Mouse (Mus musculus) gastrocnemius, postnatal 36 days (tissue): ENCODE measurements around the gene Nup210l. TPM values are rescaled to one million over a fixed set of nuclear protein-coding genes. Genes with fewer than 3 reads are reported as not detected.
"Not testable (repeated sequence)": the region's sequence is repeated elsewhere in the genome, so short reads cannot be mapped to it uniquely, and the experiment has no call there.

Experiments
- DNase-seq, 2 experiments: peaks; one replicate each; pipeline ENCODE4 v3.0.0; 2022
- intact Hi-C: fragments of 180-260 bp; cut with DNase I; formaldehyde crosslinking; loops from one replicate; pipeline ENCODE4 v1.15.1; 2025
- total RNA-seq, 2 experiments: library from RNA; stranded (reverse); gene quantifications; 2 replicates each; pipeline ENCODE4 v1.2.3; 2021

Gene Nup210l
- total RNA-seq, 2 experiments from 2014 or later: 0.05 TPM; not detected in 1

DNA sequence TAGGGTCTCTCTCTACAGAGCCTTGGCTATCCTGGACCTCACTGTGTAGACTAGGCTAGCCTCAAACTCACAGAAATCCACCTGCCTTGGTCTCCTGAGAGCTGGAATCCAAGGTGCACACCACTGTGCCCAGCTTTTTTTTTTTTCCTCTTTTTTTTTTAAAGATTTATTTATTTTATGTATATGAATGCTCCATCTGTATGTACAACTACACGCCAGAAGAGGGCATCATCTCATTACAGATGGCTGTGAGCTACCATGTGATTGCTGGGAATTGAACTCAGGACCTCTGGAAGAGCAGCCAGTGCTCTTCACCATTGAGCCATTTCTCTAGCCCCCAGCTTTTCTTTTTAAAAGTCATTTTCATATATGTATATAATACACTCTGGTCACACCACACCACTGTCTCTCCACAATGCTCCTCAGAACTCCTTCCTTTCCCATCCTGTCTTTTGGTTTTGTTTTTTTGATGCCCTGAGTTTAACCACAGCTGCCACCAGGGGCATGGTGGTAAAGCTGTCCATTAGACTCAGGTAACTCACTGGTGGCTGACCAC lies 112.0 kb downstream of the Nup210l start:
- intact Hi-C loops: no loop called here
- DNase-seq: no peak

DNA sequence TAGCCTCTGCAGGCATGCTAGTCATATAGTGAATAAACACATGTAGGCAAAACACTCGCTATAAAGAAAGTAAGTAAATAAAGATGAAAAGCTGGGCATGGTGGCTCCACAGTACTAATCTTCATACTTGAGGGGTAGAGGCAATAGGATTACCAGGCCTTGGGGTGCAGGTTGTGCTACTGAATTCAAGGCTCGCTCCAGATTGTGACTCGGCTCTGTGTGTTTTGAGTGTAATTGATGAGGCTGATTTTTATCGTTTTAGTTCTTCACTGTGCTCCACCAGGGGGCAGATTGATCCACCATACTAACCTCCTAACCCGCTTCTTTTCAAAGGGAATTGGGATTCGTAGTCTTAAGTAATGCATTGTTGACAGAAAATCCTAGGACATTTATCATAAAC lies 116.2 kb downstream of the Nup210l start:
- DNase-seq: peak in 1 of 2 experiments; percentile 13
- intact Hi-C loops: loop anchor here (1.0 to 5.0 kb wide), 3 partner anchors 45 to 247 kb away; partner anchors contain the start of genes Dennd4b and Npr1

DNA sequence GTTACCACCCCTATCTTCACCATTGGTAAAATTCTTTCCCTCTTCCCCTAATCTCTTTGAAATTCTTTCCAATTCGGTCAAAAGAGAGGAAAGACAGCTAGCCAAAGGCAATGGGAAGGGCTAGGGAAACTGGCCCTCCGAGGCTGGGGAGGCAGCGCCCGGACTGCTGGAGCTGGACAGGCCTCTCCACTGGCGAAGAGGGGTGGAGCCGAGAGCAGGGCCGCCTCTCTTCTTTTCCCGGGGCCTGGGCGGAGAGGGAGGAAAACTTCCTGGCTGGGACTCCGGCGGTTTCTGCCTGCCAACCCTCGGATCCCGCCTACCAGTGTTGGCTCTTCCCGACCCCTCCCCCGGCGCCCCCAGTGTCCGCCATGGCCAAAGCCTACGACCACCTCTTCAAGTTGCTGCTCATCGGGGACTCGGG lies 116.6 kb downstream of the Nup210l start:
- intact Hi-C loops: loop anchor here (1.0 to 5.0 kb wide), 3 partner anchors 44 to 247 kb away; partner anchors contain the start of genes Dennd4b and Npr1
- peak; percentile 74 to 78 for DNase-seq

DNA sequence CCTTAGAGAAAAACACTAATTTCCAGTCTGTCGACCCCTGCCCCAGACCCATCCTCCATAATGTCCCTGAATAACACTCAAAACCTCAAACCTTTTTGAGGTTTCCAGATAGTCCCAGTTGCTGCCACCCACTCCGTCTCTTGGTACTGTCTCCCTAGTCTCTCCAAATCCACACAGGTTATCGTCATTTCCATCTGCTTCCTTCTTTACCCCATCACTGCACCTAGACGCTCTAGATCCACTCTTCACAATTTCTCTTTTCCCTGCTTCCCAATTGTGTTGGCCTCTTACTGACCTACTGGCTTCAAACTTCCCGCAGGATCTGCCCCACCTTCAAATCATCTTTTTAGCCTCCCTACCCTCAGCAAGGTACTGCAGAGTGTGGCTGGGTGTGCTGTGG lies 117.2 kb downstream of the Nup210l start:
- intact Hi-C loops: loop anchor here (2.0 to 5.0 kb wide), 2 partner anchors 44 to 246 kb away; partner anchors contain the start of genes Dennd4b and Npr1
- no peak for DNase-seq

DNA sequence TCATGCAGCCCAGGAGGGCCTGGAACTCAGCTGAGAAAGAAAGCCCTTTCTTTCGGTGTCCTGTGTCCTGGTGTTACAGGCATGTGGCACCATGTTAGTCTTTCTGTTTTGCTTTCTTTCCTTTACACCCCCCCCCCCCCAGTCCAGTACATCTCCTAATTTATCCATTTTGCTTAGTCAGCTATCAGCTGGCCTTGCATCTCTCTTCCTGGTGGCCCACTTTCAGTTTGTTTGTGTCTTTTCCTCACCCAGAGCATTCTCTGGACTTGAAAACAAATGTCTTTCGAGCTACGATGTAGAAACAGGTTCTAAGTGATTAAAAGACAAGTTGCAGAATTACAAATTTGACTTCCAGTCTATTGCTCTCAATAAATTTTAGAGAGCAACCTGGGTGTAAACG lies 118.5 kb downstream of the Nup210l start:
- intact Hi-C loops: loop anchor here (5.0 kb wide), 1 partner anchor 245 kb away; the partner anchor contains the start of gene Npr1
- no peak for DNase-seq

DNA sequence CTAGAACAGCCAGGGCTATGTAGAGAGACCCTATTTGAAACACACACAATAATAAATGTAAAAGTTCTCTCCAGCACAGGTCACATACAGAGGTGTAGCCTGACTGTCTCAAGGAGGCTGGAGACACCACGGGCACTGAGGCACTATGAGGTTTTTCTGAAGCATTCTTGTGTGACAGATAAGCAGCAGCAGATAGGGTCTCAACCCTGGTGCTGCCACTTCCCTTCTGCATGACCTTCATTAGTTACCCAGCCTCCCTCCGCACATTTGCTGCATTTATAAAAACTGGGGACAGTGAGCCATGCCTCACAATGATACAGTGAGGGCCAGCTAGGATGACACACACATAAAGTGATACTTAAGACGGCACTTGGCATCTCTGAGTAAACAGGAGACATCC lies 119.0 kb downstream of the Nup210l start:
- DNase-seq: no peak
- intact Hi-C loops: loop anchor here (5.0 kb wide), 1 partner anchor 244 kb away; the partner anchor contains the start of gene Npr1

DNA sequence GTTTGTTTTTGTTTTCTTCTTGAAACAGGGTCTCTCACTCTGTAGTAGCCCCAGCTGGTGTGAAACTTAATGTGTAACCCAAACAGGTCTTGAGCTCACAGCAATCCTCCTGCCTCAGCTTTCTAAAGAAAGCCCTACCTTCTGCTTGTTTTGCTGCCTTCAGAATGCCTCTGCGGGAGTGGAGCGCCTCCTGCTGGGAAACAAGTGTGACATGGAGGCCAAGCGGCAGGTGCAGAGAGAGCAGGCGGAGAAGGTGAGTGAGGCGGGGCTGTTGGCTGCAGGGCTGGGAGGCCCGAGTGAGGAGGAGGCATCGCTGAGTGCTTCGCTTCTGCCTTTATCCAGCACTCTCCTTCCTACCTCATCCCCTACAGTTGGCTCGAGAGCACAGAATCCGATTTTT lies 120.4 kb downstream of the Nup210l start:
- no peak for DNase-seq
- intact Hi-C loops: loop anchor here (5.0 kb wide), 1 partner anchor 243 kb away; the partner anchor contains the start of gene Npr1

DNA sequence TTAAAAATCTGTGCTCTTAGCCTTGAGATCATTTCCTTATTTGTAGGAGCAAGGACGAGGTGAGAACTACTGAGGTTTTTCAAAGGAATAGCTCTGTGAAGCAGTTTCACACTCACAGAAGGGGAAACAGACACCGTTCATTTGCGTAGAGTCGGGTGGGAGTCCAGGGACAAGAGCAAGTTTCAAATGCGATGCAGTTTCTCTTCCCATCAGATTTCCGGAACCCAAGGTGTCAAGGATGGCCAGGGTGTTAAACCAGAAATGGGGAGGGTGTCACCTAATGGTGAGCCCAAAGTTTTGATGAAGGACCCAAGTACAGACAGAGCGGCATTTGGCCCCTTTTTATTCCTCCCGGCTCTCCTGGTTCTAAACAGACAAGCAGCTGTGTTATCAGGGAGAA lies 127.1 kb downstream of the Nup210l start:
- intact Hi-C loops: no loop called here
- DNase-seq: no peak

DNA sequence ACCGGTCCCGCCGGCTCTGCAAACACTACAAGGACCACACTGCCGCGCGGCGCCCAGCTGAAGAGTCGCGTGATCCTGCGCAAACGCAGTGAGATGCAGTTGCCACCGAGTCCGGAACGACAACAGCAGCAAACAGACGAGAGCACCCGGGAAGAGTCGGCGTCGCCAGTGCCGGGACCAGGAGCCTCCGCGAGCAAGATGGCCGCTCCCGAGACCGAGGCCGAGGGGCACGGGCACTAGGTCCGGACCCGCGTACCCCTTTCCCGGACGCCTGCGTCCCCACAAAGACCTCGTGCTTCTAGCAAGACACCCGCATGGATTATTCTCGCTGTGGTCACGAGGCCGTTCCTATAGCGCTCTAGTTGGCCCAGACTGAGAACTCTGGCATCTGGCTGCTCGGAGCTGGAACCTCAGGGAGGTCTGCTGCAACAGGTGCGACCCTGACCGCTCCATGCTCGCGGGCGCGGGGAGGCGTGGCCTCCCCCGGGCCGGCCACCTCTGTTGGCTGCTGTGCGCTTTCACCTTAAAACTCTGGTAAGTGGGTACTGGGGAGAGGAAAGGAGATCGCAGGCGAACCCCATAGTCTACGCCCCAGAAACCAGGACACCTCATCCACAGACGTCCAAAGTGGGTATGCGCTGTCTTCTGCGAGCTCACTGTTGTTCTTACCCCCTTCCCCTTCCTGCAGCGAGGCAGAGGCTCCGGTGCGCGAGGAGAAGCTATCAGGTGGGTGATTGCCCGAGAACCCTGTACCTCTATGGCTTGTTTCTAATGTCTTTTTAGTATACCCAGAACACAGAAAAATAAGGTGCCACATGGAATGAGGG lies 127.8 kb downstream of the Nup210l start, which contains the start of gene Jtb:
TSS of gene Jtb (plus strand) at position 91 of the 827 bp plus-strand sequence.
- peak; percentile 87 to 90 for DNase-seq
- intact Hi-C loops: no loop called here

DNA sequence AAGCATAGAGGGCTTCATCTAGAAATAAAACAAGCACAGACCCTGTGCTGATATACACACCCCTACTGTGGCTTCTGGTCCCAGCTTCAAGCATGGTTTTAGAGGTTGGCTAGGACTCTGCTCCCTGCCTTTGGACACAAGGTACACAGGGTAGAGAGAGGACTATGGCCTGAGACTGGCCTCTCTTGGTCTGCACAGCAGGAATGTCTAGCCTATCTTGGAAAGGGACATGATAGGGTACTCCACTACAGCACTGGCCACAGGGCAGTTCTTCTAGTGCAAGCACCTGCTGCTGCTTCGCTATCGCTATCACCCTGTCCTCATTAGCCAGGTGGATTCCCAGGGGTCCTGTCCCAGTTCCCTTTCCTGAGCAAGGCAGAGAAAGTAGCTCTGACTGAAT lies 137.3 kb downstream of the Nup210l start:
- DNase-seq: no peak
- intact Hi-C loops: no loop called here

DNA sequence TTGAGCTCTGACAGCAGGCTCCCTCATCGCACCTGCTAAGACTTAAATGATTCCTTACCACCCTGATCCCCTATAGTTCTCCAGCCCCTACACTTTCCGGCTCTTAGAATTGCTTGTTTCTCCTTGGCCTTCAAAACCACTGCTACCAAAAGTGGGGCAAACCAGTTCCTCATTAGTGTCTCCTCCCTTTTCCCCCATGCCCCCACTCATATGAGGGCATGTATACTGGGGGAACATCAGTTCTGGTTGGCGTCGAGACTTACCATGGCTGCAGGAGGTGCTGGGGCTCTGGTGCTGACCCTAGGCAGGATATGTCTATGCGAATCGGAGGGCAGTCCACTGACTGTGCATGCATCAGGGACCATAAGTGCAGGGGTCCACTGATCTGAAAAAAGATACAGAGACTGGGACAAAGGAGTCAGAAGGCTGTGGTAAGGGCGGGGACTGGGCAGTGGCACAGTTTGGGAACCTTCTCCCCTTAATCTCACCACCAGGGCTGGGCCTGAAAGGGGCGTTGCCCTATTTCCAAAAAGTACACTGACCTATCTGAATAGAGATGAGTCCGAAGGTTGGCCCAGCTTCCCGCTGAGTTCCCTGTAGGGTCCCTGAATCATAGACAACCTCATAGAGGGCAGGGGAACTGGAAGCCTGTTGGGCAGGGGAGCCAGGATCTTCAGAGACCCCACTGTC lies 137.9 kb downstream of the Nup210l start:
- intact Hi-C loops: no loop called here

DNA sequence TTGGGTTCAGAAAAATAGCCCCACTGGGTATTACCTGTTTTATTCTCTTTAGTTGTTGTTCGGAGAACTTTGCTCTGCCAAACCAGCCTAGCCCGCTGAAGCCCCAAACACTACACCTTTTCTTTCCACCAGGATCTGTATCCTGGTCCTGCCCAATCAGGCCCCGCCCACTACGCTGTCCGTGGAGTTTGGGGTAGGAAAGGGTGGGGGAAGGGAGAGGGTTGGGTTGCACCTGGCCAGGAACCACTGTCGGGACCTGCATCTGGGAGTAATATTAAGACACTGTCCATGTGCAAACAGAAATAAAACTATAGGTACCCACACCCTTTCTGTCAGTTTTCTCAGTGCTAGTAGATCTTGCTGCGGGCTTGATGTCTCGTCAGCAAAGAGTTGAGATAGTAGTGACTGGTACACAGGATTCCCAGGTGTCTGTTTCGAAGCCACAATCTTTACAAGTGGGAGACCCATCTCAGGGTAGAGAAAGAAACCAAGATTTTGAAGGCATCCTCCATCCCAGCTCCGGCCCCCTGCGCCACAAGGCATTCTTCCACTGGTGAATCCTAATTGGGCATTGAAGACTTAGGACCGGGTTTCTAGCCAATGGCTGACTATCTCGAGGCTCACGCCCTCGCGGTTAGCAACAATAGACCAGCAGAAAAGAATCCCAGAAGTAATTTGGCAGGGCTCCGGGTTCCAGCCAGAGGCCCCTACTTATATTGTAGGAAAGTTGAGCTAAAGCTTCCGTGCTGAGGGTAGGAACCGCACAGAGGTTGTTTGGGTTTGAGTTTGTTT lies 139.2 kb downstream of the Nup210l start, which contains the start of gene Creb3l4:
TSS of gene Creb3l4 (minus strand) at position 529 of the 792 bp plus-strand sequence.
- DNase-seq: no peak

More for the DNA sequence above, 137.9 kb downstream of the Nup210l start:
- DNase-seq: no peak

DNA sequence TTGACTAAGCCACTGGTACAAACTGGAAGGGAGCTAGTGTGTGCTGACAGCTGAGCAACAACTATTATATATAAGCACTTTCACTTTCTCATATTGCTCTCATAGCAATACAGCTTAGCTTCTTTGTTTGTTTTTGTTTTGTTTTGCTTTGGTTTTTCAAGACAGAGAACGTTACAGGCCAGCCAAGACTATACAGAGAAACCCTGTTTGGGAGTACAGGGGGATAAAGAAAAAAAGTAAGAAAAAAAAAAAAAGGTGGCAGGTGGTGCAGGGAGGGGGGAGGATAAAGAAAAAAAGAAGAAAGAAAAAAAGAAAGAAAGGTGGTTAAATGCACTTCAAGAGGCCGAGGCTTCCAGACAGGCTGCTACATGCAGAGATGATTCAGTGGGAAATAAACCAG lies 141.5 kb downstream of the Nup210l start:
- intact Hi-C loops: no loop called here
- no peak for DNase-seq

More for the DNA sequence above, 139.2 kb downstream of the Nup210l start, which contains the start of gene Creb3l4:
- intact Hi-C loops: no loop called here

DNA sequence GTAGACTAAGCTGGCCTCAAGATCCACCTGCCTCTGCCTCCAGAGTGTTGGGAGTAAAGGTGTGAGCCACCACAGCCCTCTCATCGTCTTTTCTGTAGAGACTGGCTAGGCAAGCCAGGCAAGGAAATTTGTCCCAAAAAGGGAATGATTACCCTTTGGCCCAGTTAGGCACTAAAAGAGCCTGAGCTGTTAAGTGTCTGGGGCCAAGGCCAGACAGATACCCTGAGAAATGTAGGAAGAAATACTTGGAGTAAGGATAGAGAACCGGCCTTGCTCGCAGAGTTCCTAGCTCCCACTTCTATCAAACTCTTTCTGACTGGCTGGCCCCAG lies 143.7 kb downstream of the Nup210l start:
- intact Hi-C loops: no loop called here
- DNase-seq: no peak

DNA sequence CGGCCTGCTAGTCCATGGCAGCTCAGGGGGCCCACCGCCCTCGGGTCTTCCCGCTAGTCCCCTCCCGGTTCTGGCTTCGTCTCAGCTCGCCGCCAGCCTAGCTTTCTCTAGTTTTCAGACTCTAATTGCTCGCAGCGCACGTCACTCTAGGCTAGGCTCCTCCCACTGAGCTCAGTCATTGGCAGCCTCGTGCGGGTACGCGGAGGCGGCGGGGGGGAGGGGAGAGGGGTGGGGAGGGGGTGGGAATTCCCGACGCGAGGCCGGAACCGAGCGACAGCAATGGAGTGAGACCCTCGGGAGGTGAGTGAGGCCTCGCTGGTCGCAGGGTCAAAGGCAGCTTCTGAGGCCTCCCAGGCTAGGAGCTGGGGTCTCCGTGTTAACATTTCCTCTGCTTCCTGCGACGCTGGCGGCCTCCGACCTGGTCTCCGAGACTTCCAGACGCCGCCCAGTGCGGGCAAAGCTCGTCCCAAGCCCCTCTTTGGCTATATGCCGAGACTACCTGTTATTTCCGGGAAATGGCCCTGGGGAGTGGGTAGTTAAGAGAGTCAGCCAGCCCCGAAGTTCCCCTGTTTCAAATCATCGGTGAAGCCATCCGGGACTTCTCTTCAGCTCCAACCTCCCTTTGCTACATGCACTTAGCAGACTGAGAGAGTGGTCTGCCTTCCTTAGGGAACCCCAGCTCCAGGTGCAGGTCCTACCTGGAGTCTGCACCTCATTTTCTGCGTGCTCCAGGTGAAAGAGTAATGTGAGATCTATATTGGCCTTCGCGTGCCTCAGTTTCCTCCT lies 144.2 kb downstream of the Nup210l start, which contains the start of gene Slc39a1:
TSS of gene Slc39a1 (plus strand) at position 213 of the 786 bp plus-strand sequence.
- intact Hi-C loops: no loop called here
- DNase-seq: peak; percentile 88 to 91

DNA sequence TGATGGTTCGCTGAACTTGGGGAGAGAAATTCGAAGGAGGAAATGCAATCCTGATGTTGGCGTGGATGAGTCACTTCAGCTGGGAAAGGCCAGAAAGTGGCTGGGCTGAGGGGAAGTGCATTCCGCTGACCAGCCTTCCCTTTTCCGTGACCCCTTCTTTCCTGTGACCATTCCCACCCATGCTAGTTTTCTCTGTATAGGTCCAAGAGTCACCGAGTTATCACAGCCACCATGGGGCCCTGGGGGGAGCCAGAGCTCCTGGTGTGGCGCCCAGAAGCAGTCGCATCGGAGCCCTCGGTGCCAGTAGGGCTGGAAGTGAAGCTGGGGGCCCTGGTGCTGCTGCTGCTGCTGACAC lies 144.8 kb downstream of the Nup210l start:
- no peak for DNase-seq
- intact Hi-C loops: no loop called here

DNA sequence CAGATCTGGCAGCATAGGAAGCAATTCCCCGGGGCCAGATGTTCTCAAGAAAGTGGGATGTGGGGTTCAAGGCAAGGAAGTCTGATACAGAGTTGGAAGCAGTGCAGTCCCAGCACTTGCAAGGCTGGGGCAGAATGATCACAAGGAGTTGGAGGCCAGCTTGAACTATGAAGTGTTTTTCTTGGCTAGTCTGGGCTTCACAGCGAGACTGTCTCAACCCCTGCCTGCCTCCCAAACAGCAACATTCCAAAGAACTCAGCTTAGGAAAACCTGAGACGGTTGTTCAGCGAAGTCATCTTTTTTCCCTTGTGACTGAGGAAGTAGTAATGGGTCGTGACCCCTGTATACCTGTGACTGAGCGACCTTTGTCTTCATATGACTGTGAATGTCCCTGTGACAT lies 146.9 kb downstream of the Nup210l start:
- intact Hi-C loops: no loop called here
- no peak for DNase-seq

DNA sequence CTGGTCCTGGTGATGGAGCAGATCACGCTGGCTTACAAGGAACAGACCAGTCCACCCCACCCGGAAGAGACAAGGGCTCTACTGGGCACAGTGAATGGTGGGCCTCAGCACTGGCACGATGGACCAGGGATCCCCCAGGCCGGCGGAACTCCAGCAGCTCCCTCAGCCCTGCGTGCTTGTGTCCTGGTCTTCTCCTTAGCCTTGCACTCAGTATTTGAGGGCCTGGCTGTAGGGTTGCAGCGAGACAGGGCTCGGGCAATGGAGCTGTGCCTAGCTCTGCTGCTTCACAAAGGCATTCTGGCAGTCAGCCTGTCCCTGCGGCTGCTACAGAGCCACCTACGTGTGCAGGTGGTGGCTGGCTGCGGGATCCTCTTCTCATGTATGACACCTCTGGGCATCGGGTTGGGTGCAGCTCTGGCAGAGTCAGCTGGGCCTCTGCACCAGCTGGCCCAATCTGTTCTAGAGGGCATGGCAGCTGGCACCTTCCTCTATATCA lies 147.8 kb downstream of the Nup210l start:
- DNase-seq, intact Hi-C loops: not testable (repeated sequence)

DNA sequence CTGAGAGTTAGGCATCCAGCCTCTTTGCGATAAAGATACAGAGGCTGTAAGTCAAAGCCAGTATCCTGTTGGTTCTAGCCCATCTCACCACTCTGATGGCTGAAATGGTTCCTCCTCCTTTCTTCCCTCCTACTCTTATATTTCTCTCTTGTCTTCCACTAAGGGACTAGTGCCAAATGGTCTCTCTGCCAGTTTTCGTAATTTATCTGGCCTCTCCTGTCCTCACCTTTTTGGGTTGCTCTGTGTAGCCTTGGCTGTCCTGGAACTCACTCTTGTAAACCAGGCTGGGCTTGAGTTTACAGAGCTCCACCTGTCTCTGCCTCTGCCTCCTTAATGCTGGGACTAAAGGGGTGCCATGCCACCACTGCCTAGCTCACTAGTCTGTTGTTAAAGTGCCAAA lies 148.7 kb downstream of the Nup210l start:
- DNase-seq, intact Hi-C loops: not testable (repeated sequence)
